Mouse (Mus musculus): Measurements from ENCODE around the gene Jarid2. TPM values are rescaled to one million over a fixed set of nuclear protein-coding genes. Genes with fewer than 3 reads are reported as not detected.
A peak's percentile ranks its signal among the peaks of the same experiment; 100 is the strongest.

Gene Jarid2
- total and polyA plus RNA-seq, 2 experiments from 2014 or later = 16.5 to 22.2 TPM

DNA sequence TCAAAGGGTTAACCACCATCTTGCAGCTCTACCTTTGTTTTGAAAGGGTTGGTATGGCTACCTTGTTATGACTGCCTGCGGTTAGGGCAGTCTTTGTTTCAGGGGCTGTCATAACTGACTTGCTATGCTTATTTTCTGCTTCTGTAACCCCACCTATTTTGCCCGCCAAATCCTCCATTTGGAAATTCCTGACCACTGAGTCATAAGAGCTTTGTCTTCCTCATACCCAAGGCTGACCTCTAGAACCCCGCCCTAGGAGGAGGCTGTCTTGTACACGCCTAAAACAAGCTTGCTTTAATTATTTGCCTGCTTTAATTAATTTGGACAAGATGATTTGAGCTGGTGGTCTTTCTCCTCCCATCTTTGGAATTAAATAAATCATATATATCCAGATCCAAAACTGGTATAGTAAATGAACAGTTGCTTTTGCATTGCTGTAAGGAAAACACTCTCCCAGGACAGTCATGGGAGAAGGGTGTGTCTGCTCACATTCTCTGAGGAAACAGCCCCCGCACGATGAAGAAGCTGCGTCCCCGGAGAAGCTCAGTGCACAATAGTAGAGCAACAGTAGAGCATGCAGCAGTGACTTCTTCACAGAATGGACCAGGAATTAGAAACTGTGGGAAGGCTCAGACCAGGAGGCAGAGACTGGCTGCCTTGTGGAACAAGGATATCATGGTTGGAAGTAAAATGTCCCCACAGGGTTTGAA lies 210.2 kb downstream of the Jarid2 start:
- DNase-seq (no peak), ATAC-seq (no peak)
- no peak overlapping the region for H3K4me3 ChIP-seq (ENCODE audit: low read depth, low read length)
- H3K9me3 ChIP-seq (ENCODE audit: low read length) = no peaks in the 10 kb centered on the region
- no peak for TF ChIP-seq CTCF (IDR thresholded peaks at IDR 0.05; ENCODE audit: low read depth)
- H3K4me2 ChIP-seq (ENCODE audit: low read depth) = no peak overlapping the region
- H3K27ac ChIP-seq (ENCODE audit: low read depth, low read length) = no peak overlapping the region
- no peaks in the 10 kb centered on the region for H3K36me3 ChIP-seq (ENCODE audit: insufficient read depth)
- 78% methylated on average over 8 of the region's 8 CpGs for WGBS
- no peak overlapping the region for H3K9ac ChIP-seq
- H3K4me1 ChIP-seq (ENCODE audit: insufficient read depth) = 0 out of 2 replicates have a peak, but pooled peaks cover 5% of the 10 kb centered on the region
- H3K27me3 ChIP-seq (ENCODE audit: insufficient read depth, low read length) = no peaks in the 10 kb centered on the region

DNA sequence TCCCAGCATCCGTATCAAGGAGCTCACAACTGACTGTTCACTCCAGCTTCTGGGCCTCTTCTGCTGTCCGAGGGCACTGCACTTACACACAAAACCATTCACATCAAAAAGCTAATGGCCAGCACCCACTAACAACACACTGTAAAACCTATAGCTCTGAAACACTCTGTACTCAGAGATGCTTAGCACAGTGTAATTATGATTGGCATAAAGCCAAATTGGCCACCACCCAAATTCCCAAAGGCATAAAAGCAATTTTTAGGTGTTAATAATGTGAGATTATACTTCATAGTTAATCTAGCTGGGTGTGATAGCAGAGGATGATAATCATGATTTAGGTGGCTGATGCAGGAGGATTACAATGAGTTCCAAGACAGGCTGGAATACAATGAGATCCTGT lies 214.3 kb downstream of the Jarid2 start:
- Histone ChIP-seq H3K27ac (ENCODE audit: low read depth, low read length) (no peak overlapping the region), H3K27me3 (ENCODE audit: insufficient read depth, low read length) (no peaks in the 10 kb centered on the region), H3K36me3 (ENCODE audit: insufficient read depth) (no peaks in the 10 kb centered on the region), H3K4me3 (ENCODE audit: low read depth, low read length) (no peak overlapping the region), H3K9ac (no peak overlapping the region), H3K4me1 (ENCODE audit: insufficient read depth) (peaks cover 23% of the 10 kb centered on the region), H3K9me3 (ENCODE audit: low read length) (no peaks in the 10 kb centered on the region), H3K4me2 (ENCODE audit: low read depth) (no peak overlapping the region)
- no peak for TF ChIP-seq CTCF (IDR thresholded peaks at IDR 0.05; ENCODE audit: low read depth)
- peak; percentile 65 for DNase-seq
- no peak for ATAC-seq
- 28% methylated on average over 2 of the region's 2 CpGs for WGBS

DNA sequence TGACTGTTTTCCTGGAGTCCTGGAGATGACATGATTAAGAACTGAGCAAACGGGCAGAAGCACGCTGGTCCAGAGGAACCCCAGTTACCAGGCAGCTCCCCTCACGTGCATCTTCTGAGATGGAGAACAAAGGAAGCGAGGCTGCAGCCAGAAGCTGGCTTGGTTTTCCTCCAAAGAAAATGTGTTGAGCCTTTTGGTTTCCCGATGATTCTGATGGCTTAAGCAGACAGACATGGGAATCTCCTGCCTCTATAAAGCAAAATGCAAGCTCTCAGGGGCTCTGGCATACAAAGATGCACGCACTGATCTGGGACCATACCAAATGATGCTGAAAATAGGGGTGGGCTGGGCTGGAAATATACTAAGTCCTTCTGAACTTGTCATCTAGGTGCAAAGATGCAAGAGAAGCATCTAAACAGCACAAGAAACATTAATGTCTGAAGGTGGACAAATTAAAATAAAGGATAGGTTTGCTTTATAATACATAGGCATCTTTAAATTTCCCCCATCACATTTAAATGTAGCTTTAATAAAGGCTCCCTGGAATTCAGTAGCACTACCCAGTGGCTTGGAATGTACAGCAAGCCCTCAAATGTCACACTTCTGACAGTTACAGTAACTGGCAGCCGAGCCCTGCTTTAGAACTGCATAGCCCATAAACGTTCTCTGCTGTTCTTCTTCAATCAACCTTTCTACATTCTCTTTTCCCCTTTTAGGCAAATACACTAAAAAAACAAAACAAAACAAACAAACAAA lies 217.8 kb downstream of the Jarid2 start:
- H3K9ac ChIP-seq = peak overlapping the region; percentile 72
- peak overlapping the region; percentile 55 for H3K4me2 ChIP-seq (ENCODE audit: low read depth)
- TF ChIP-seq CTCF (IDR thresholded peaks at IDR 0.05; ENCODE audit: low read depth) = peak; percentile 20; the same call in 1 of the 2 replicates
- no peaks in the 10 kb centered on the region for H3K36me3 ChIP-seq (ENCODE audit: insufficient read depth)
- peak; percentile 89 for ATAC-seq
- no peaks in the 10 kb centered on the region for H3K9me3 ChIP-seq (ENCODE audit: low read length)
- H3K27me3 ChIP-seq (ENCODE audit: insufficient read depth, low read length) = no peaks in the 10 kb centered on the region
- H3K4me3 ChIP-seq (ENCODE audit: low read depth, low read length) = peak overlapping the region; percentile 46
- DNase-seq = peak; percentile 91
- 4% methylated on average over 8 of the region's 8 CpGs for WGBS
- peaks cover 23% of the 10 kb centered on the region for H3K4me1 ChIP-seq (ENCODE audit: insufficient read depth)
- H3K27ac ChIP-seq (ENCODE audit: low read depth, low read length) = peak overlapping the region; percentile 93

DNA sequence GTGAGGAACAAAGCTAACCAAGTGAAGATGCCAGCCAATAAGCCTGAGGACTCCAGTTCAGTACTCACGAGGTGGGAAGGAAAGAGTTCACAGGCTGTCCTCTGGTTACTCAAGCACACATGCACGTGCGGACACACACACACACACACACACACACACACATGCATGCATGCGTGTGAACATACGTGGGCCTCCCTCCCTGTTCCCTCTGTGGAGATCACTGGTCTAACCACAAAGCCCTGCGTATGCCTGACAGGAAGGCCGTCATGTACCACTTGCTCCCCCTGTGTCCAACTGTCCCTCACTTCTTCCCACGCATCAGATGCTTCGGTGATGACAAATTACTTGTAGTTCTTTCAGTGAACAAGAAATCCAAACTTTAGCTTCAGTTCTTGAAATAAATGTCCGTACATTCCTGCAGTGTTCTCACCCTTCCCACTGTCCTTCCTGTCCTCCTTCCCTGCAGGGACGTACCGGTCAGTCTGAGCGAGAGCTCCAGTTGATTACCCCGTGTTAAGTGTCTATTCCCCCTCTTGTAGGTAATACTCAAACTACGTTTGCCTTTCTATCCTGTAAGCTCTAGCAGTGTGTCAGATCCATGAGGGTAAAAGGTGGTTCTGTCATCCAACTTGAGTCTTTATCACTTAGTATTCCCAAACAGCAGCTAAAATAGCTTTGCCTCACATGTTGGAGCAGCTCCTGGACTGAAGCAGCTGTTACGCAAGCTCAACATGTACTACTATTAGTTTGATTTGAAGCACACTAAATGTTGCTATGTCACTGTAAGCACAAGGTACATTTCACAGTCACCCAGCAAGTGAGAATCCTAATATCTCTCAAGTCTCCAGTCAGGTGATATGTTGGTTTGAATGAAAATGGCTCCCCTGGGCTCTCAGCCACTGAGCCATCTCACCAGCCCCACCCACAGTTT lies 219.3 kb downstream of the Jarid2 start:
- TF ChIP-seq CTCF (IDR thresholded peaks at IDR 0.05; ENCODE audit: low read depth) = no peak
- H3K4me2 ChIP-seq (ENCODE audit: low read depth) = no peak overlapping the region
- 90% methylated on average over 16 of the region's 16 CpGs for WGBS
- no peak overlapping the region for H3K9ac ChIP-seq
- H3K4me3 ChIP-seq (ENCODE audit: low read depth, low read length) = no peak overlapping the region
- no peaks in the 10 kb centered on the region for H3K36me3 ChIP-seq (ENCODE audit: insufficient read depth)
- DNase-seq (no peak), ATAC-seq (no peak)
- peaks cover 18% of the 10 kb centered on the region for H3K4me1 ChIP-seq (ENCODE audit: insufficient read depth)
- no peaks in the 10 kb centered on the region for H3K27me3 ChIP-seq (ENCODE audit: insufficient read depth, low read length)
- H3K9me3 ChIP-seq (ENCODE audit: low read length) = no peaks in the 10 kb centered on the region
- no peak overlapping the region for H3K27ac ChIP-seq (ENCODE audit: low read depth, low read length)

DNA sequence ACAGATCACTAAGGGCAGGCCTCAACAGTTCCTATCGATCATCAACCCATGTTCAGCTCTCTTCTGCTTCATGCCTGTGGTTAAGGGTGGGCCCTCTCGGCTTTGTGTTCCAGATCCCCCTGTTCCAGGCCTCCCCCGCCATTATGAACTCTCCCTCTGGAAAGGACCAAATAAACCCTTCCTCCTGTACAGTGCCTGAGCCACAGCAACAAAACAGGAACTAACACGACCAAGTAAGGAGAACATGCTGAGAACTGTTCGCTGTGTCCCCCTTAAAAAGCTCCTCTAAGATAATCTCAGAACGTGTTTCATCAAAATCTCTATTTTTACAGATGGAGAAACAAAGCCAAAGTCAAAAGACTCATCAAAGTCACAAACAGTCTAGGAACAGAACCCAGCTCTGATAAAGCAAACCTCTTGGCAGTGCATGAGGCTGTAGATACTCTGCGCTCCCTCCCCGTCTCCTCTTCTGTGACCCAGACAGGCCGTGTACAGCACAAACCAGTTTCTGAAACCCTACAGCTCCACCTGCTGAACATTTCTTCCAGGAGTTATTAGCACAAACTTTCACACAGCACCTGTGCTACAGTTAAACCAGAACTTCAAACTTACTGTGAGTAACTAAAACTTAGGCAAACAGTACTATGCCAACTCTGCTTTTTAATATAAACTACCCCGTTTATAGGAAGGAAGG lies 223.3 kb downstream of the Jarid2 start:
- no peak overlapping the region for H3K27ac ChIP-seq (ENCODE audit: low read depth, low read length)
- TF ChIP-seq CTCF (IDR thresholded peaks at IDR 0.05; ENCODE audit: low read depth) = 0 out of 2 replicates have a peak, but pooled peaks have one; percentile 34
- H3K4me2 ChIP-seq (ENCODE audit: low read depth) = no peak overlapping the region
- no peaks in the 10 kb centered on the region for H3K9me3 ChIP-seq (ENCODE audit: low read length)
- no peak overlapping the region for H3K4me3 ChIP-seq (ENCODE audit: low read depth, low read length)
- ATAC-seq (no peak), DNase-seq (no peak)
- H3K27me3 ChIP-seq (ENCODE audit: insufficient read depth, low read length) = no peaks in the 10 kb centered on the region
- 73% methylated on average over 10 of the region's 10 CpGs for WGBS
- H3K36me3 ChIP-seq (ENCODE audit: insufficient read depth) = no peaks in the 10 kb centered on the region
- no peak overlapping the region for H3K9ac ChIP-seq
- peaks cover 3% of the 10 kb centered on the region for H3K4me1 ChIP-seq (ENCODE audit: insufficient read depth)

DNA sequence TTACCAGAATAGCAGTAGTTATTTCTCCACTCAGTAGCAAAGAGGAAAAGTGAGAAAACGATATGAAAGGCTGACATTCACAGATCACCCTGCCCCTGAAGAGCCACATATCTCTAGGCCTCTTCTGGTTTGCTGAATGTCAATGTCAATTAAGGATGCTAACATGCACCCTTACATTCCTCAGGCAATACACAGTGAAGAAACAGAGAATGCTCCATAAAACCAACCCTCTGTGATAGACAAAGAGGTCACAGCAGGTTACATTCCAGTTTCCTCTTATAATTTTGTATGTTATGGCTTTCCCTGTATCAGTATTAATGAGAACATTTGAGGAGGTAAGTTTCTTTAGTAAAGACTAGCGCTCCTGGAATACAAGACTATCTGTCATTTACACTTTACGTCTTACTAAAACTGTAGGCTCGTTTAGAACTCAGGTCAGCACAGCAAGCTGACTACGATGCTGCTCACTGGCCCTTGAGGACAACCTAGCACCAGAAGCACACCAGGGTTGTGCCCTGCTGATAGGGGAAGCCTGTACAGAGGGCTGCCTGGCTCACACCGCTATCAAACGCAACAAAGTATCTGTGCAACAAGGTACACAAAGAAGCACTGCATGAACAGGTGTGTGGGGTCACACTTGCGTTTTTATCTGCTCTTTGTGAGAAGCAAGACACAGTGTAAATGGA lies 224.4 kb downstream of the Jarid2 start:
- no peak overlapping the region for H3K4me2 ChIP-seq (ENCODE audit: low read depth)
- H3K9me3 ChIP-seq (ENCODE audit: low read length) = no peaks in the 10 kb centered on the region
- no peak overlapping the region for H3K27ac ChIP-seq (ENCODE audit: low read depth, low read length)
- no peaks in the 10 kb centered on the region for H3K27me3 ChIP-seq (ENCODE audit: insufficient read depth, low read length)
- no peak overlapping the region for H3K4me3 ChIP-seq (ENCODE audit: low read depth, low read length)
- H3K36me3 ChIP-seq (ENCODE audit: insufficient read depth) = no peaks in the 10 kb centered on the region
- no peak for DNase-seq
- 83% methylated on average over 8 of the region's 8 CpGs for WGBS
- H3K4me1 ChIP-seq (ENCODE audit: insufficient read depth) = no peaks in the 10 kb centered on the region
- TF ChIP-seq CTCF (IDR thresholded peaks at IDR 0.05; ENCODE audit: low read depth) = no peak
- H3K9ac ChIP-seq = no peak overlapping the region
- ATAC-seq = no peak
